Mouse (Mus musculus): ENCODE data around the gene Adgrb3. TPM values are rescaled to one million over a fixed set of nuclear protein-coding genes. Genes with fewer than 3 reads are reported as not detected.
A peak's percentile ranks its signal among the peaks of the same experiment; 100 is the strongest.

Adgrb3 gene
- polyA plus RNA-seq, 1 experiment from 2014 or later = 19.9 TPM

DNA sequence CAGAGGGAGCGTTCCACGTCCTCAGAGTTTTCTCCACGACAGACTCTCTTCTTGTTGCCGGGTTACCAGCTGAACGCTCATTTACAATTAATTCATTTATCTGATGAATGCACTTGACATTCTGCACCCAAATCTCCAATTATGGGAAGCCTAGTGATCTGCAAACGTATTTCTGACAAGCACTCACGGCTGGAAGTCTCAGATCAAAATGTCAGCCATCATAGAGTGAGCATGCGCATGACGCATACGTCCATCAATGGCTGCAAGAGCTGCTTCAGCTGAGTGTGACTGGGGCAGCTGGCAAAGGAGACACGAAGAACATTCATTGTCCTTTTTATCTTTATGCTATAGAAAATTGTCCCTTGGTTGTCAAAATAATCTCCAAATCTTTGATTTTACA, 637.5 kb downstream of the Adgrb3 start:
- WGBS = 67% methylated on average over 11 of the region's 11 CpGs

DNA sequence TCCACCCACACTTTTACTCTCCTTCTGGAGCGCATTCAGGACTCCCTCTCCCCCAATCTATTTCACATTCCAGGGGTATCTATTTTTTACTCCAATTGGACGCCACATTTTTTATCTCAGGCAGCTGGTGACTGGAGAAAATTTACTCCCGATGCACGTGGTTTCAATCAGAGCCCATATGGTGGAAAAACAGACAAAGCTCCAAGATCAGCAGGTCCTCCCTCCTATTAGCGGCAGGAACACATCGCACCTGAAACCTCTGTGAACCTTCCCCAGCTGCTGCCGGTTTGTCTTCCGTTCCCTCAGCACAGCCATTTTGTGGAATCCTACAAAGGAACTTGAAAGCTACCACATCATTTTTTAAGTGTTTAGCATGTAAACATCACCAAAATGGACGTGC, 640.2 kb downstream of the Adgrb3 start:
- Histone ChIP-seq H3K27ac (no peak overlapping the region), H3K27me3 (replicated peaks) (no peaks in the 10 kb centered on the region), H3K9ac (no peak overlapping the region), H3K4me2 (replicated peaks) (no peak overlapping the region), H3K4me3 (no peak overlapping the region), H3K4me1 (no peaks in the 10 kb centered on the region), H3K36me3 (no peaks in the 10 kb centered on the region), H3K9me3 (no peaks in the 10 kb centered on the region)
- 66% methylated on average over 9 of the region's 9 CpGs for WGBS
- no peak for ATAC-seq (ENCODE audit: low FRiP score, low read depth)

More for the DNA sequence above, 637.5 kb downstream of the Adgrb3 start:
- H3K36me3 ChIP-seq = no peaks in the 10 kb centered on the region
- no peak overlapping the region for H3K4me3 ChIP-seq
- no peaks in the 10 kb centered on the region for H3K9me3 ChIP-seq
- ATAC-seq (ENCODE audit: low FRiP score, low read depth) = no peak
- no peaks in the 10 kb centered on the region for H3K27me3 ChIP-seq (replicated peaks)
- H3K4me2 ChIP-seq (replicated peaks) = no peak overlapping the region
- H3K9ac ChIP-seq = no peak overlapping the region
- no peaks in the 10 kb centered on the region for H3K4me1 ChIP-seq
- H3K27ac ChIP-seq = no peak overlapping the region

DNA sequence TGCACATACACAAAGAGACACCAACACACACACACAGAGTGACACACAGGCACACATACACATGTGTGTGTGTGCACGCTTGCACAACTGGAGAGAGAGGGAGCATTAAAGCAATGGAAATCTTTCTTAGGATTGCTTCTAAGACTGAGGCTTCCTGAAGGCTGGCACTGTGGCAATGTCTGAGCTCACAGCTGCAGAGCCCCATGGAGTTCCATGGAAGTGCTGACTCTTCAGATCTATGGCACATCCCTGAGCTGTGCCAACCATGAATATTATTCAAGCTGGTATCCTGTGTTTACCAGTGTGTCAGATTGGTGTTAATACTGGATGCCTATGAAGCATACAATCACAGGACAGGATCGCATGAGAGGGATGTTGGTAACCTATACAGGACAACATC, 643.6 kb downstream of the Adgrb3 start:
- Histone ChIP-seq H3K36me3 (no peaks in the 10 kb centered on the region), H3K27me3 (replicated peaks) (no peaks in the 10 kb centered on the region), H3K4me1 (no peaks in the 10 kb centered on the region), H3K9me3 (no peaks in the 10 kb centered on the region), H3K4me2 (replicated peaks) (no peak overlapping the region), H3K9ac (no peak overlapping the region), H3K27ac (no peak overlapping the region), H3K4me3 (no peak overlapping the region)
- 89% methylated on average over 2 of the region's 2 CpGs for WGBS
- ATAC-seq (ENCODE audit: low FRiP score, low read depth) = no peak

DNA sequence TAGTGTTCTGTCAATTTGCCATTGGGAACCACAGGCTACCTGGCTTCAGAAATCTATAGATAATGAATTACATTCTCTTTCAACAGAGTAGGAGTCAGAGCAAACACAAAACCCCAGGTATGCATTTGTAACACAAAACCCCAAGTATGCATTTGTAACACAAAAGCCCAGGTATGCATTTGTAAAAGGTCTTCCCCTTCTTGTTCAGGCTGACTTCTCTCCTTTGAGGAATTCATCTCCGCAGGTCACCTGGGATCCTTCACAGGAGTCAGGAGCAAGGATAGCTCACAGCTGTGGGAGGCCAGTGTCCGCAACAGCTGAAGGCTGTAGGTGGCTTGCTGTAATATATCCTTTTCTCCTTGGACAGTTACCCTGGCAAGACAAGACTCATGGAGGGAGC, 647.6 kb downstream of the Adgrb3 start:
- H3K9me3 ChIP-seq = no peaks in the 10 kb centered on the region
- 71% methylated on average over 2 of the region's 2 CpGs for WGBS
- H3K4me1 ChIP-seq = peaks cover 10% of the 10 kb centered on the region; the same call in 1 of the 2 replicates
- no peak overlapping the region for H3K9ac ChIP-seq
- no peak overlapping the region for H3K4me2 ChIP-seq (replicated peaks)
- no peaks in the 10 kb centered on the region for H3K36me3 ChIP-seq
- no peak for ATAC-seq (ENCODE audit: low FRiP score, low read depth)
- no peak overlapping the region for H3K27ac ChIP-seq
- no peaks in the 10 kb centered on the region for H3K27me3 ChIP-seq (replicated peaks)
- no peak overlapping the region for H3K4me3 ChIP-seq

DNA sequence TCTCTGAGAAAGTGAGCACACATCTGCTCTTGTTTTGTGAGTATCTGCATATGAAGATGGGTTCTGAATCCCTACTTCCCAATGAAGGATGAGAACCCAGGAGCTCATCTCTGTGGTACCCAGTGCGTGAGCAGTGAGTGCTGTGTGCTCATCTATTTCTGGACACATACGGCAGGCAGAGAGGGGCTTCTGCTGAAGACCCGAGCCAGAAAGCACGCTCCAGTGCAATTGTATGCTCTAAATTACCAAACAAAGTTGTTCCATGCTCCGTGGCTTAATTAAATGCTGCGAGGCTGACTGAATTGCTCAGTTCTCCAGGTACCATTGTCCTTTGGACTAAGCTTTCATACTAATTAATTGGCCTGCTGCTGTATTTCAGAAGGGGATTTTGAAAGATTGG, 648.9 kb downstream of the Adgrb3 start:
- peak; percentile 27; the same call in 1 of the 2 replicates for ATAC-seq (ENCODE audit: low FRiP score, low read depth)
- H3K9me3 ChIP-seq = no peaks in the 10 kb centered on the region
- H3K27me3 ChIP-seq (replicated peaks) = no peaks in the 10 kb centered on the region
- WGBS = 45% methylated on average over 6 of the region's 6 CpGs
- H3K4me3 ChIP-seq = no peak overlapping the region
- no peak overlapping the region for H3K9ac ChIP-seq
- H3K4me1 ChIP-seq = peaks cover 10% of the 10 kb centered on the region; the same call in 1 of the 2 replicates
- H3K27ac ChIP-seq = no peak overlapping the region
- H3K4me2 ChIP-seq (replicated peaks) = no peak overlapping the region
- no peaks in the 10 kb centered on the region for H3K36me3 ChIP-seq

DNA sequence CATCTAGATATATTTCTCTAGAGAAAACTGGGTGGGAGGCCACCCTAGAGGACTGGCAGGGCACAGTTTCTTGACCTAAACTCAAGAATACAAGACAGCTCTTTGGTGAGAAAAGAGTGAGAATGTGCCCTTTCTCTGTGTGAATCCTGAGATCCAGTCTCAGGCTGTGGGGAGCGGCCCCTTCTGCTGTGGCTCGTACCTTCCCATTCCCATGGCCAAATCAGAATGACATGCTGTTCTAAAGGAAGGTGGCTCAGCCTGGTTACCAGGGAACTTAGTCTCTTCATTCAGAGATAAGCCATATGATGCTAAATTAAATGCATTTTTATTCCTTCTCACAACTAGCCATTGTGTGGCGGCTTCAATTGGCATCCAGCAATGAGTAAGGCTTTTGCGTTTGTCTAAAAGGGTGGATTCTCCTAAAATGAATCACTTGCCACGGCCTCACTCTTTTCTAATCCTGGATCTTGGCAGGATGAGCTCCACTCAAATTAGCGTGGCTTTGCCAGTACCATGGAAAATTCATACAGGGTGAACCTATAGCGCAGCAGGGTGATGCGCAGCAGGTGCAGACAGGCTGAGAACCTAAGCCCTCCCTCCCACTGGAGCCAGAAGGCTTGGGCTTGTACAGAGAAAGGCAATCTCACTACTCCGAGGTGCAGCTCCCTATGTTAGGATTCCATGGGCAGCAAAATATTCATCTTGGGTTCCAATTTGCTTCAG, 649.5 kb downstream of the Adgrb3 start:
- WGBS = 65% methylated on average over 9 of the region's 9 CpGs
- Histone ChIP-seq H3K9me3 (no peaks in the 10 kb centered on the region), H3K9ac (no peak overlapping the region), H3K4me3 (no peak overlapping the region), H3K4me2 (replicated peaks) (no peak overlapping the region), H3K4me1 (peaks cover 10% of the 10 kb centered on the region; the same call in 1 of the 2 replicates), H3K36me3 (no peaks in the 10 kb centered on the region), H3K27me3 (replicated peaks) (no peaks in the 10 kb centered on the region), H3K27ac (no peak overlapping the region)
- ATAC-seq (ENCODE audit: low FRiP score, low read depth) = no peak; the same call in 1 of the 2 replicates

DNA sequence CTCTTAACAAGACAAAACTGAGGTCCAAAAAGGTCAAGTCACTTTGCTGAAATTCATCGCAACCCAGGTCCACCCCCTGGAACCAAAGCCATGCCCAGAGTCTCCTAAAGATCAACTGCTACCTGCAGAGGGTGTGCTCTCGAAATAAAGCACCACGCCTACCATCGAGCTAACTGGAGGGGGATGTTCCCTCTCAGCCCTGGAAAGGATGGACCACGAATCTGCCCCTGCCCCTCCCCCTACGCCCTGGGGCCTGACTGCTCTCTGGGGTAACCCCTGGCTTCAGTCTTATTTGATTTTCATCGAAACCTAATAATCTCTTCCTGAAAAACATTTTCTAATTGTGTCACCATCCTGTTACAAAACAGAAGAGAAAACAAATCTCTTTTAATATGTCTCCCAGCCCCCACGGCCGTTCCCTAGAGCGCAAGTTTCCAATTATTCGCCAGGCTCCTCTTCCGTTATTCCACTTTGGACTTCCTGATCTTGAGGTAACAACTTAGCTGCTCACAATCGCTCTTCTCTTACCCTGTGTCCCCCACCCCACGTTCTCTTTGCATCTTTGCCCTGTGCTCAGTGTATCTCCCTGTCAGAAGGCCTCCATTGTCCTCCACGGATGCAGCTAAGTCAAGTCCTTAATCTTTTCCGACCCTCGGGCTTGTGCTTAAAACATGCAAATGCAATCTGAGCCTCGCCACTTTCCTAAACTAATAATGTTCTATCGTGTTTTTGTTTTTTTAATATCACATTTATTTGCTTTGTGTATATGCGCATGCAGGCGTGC, 651.0 kb downstream of the Adgrb3 start:
- Histone ChIP-seq H3K27ac (no peak overlapping the region), H3K36me3 (no peaks in the 10 kb centered on the region), H3K4me3 (no peak overlapping the region), H3K27me3 (replicated peaks) (no peaks in the 10 kb centered on the region), H3K9me3 (no peaks in the 10 kb centered on the region), H3K9ac (no peak overlapping the region), H3K4me1 (peaks cover 10% of the 10 kb centered on the region; the same call in 1 of the 2 replicates), H3K4me2 (replicated peaks) (no peak overlapping the region; the same call in 1 of the 2 replicates)
- peak; percentile 36; the same call in 1 of the 2 replicates for ATAC-seq (ENCODE audit: low FRiP score, low read depth)
- WGBS = 48% methylated on average over 21 of the region's 21 CpGs

DNA sequence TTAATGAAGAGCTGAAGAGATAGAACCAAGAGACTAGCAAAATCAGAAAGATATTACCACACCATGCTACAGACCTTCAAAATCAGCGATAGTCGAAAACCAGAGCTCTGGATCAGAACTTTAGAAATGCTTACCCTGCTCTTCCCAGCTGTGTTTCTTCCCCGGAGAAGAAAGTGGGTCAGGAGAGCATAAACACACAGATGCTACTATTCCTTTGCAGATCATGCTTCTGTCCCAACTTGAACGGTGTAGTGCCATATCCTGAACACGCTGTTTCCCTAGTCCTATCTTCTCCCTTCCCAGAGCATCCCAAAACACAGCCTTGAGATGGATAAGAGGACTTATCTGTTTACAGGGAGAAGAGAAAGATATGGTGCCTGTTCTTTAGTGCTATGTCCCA, 662.4 kb downstream of the Adgrb3 start:
- Histone ChIP-seq H3K4me2 (replicated peaks) (no peak overlapping the region), H3K9me3 (no peaks in the 10 kb centered on the region), H3K36me3 (no peaks in the 10 kb centered on the region), H3K27me3 (replicated peaks) (no peaks in the 10 kb centered on the region), H3K4me1 (no peaks in the 10 kb centered on the region), H3K9ac (no peak overlapping the region), H3K27ac (no peak overlapping the region), H3K4me3 (no peak overlapping the region)
- 93% methylated on average over 5 of the region's 5 CpGs for WGBS
- ATAC-seq (ENCODE audit: low FRiP score, low read depth) = no peak

DNA sequence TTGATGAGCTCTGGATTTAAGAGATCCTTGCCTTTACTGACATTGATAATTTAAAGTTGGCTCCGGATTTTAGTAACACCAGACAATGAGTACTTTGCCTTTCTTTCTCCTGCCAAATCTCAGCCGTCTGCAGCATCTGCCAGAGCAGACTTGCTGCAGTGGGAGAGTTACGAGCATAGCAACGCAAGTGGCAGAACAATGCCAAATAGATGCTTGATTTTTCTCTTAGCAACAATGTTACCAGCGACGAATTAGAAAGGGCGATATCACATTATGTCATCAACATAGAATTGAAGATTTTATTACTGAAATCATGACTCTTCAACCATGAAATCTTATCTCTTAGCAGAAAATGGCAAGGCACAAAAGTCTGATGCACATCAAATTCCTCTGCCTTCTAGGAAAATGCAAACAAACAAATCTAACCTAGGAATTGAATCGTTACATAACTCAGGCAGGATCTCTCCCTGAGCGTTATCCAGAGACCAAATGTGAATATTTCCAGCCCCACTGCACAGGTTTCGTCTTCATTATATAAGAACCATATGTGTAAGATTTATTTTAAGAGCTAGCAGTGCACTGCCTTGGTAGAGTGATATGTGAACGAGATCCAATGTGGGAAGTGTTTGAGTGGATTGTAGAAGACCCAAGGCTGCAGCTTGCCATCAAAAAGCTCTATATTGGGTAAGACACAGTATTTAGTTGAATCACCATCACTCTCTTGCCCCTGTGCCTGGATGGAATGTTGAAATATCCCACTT, 663.3 kb downstream of the Adgrb3 start:
- ATAC-seq (ENCODE audit: low FRiP score, low read depth) = no peak
- Histone ChIP-seq H3K4me3 (no peak overlapping the region), H3K27ac (no peak overlapping the region), H3K4me2 (replicated peaks) (no peak overlapping the region), H3K36me3 (no peaks in the 10 kb centered on the region), H3K9ac (no peak overlapping the region), H3K9me3 (no peaks in the 10 kb centered on the region), H3K27me3 (replicated peaks) (no peaks in the 10 kb centered on the region), H3K4me1 (no peaks in the 10 kb centered on the region)
- 64% methylated on average over 11 of the region's 11 CpGs for WGBS

DNA sequence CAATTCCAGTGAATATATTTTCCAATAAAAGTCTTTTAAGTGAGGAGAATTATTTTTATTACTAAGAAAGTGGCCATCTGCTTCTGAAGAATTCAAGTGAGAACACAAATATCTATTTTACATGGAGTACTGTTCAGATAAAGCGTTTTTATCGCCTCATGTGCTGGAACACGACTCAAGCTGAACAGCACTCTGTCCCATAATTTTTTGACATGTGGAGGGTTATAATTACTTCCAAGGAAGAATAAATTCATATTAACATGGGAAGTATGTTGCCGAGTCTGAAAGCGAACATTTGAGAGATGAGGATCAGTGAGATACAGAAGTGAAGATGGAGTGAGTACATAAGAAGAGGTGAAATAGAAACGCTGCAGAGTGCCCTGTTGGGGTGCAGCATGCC, 665.9 kb downstream of the Adgrb3 start:
- 82% methylated on average over 6 of the region's 6 CpGs for WGBS

DNA sequence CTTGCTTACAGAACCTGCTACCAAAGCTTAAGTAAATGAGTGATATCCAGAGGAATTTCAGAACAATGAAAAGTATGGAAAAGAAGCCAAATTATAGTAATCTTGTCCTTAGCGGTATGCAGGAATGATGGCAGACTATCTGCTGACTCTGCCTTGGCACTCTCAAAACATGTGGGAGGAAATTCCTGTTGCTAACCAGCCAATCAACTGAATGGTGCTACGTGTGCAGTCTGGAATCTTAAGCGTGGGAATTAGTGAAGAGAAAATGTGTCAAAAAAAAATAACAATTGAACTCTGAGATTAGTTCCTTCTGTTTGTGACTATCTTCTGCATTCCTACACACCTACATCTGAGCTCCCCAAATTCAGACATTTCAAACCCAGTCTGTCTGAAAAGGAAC, 683.3 kb downstream of the Adgrb3 start:
- no peak overlapping the region for H3K4me2 ChIP-seq (replicated peaks)
- H3K4me1 ChIP-seq = no peaks in the 10 kb centered on the region
- WGBS = 94% methylated on average over 3 of the region's 3 CpGs

More for the DNA sequence above, 665.9 kb downstream of the Adgrb3 start:
- no peaks in the 10 kb centered on the region for H3K27me3 ChIP-seq (replicated peaks)
- H3K4me1 ChIP-seq = no peaks in the 10 kb centered on the region
- H3K9ac ChIP-seq = no peak overlapping the region
- ATAC-seq (ENCODE audit: low FRiP score, low read depth) = no peak
- no peaks in the 10 kb centered on the region for H3K36me3 ChIP-seq
- no peaks in the 10 kb centered on the region for H3K9me3 ChIP-seq
- no peak overlapping the region for H3K4me3 ChIP-seq
- H3K4me2 ChIP-seq (replicated peaks) = no peak overlapping the region
- H3K27ac ChIP-seq = no peak overlapping the region

More for the DNA sequence above, 683.3 kb downstream of the Adgrb3 start:
- no peak for ATAC-seq (ENCODE audit: low FRiP score, low read depth)
- Histone ChIP-seq H3K9ac (no peak overlapping the region), H3K27me3 (replicated peaks) (no peaks in the 10 kb centered on the region), H3K36me3 (no peaks in the 10 kb centered on the region), H3K27ac (no peak overlapping the region), H3K4me3 (no peak overlapping the region), H3K9me3 (no peaks in the 10 kb centered on the region)

Data from neural tube, embryonic 12.5 days (tissue).